Mouse (Mus musculus): ENCODE results near the gene Aaas.
A peak's percentile ranks its signal among the peaks of the same experiment; 100 is the strongest.

Gene Aaas

DNA sequence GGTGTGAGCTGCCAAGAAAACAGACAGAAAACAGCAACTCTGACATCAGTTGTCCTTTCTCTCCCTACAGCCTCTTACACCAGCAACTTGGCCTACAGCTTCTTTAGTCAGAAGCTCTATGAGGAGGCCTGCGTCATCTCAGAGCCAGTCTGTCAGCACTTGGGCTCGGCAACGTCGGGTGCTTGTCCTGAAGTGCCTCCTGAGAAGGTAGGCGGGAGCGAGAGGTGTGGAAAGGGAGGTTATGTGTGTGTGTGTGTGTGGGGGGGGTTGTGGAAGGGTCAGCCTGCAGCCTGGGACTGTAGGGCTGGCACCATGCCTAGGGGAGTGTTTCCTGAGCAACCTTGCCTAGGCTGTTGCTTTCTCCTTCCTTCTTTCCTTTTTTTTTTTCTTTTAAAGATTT, 48.0 kb downstream of the Aaas start:
- peak; percentile 66 to 85 for DNase-seq

DNA sequence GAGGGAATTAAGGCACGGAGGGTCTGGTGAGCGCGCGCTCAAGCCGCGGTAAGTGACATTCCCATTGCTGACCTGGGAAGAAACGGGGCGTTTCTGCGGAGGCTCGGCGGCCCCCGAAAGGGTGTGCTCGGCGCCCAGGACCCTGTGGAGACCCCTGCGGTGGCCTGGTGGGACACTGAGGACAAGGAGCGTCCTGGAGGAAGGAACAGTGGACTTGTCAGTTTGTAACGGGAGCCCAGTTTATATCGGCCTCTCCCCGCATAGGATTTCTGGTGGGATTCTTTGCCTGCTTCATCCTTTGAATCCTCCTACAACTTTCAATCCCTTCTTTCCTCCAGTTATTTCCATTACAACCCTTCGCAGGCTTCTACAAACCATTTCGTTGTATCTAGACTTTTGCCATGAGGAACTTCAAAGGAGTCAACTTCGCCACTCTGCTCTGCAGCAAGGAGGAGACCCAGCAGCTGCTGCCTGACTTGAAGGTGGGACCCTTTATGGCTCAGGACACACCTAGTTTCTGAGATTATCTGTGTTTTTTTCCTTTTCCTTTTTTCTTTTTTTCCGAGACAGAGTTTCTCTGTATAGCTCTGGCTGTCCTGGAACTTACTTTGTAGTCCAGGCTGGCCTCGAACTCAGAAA, 54.1 kb downstream of the Aaas start:
- no peak for DNase-seq

DNA sequence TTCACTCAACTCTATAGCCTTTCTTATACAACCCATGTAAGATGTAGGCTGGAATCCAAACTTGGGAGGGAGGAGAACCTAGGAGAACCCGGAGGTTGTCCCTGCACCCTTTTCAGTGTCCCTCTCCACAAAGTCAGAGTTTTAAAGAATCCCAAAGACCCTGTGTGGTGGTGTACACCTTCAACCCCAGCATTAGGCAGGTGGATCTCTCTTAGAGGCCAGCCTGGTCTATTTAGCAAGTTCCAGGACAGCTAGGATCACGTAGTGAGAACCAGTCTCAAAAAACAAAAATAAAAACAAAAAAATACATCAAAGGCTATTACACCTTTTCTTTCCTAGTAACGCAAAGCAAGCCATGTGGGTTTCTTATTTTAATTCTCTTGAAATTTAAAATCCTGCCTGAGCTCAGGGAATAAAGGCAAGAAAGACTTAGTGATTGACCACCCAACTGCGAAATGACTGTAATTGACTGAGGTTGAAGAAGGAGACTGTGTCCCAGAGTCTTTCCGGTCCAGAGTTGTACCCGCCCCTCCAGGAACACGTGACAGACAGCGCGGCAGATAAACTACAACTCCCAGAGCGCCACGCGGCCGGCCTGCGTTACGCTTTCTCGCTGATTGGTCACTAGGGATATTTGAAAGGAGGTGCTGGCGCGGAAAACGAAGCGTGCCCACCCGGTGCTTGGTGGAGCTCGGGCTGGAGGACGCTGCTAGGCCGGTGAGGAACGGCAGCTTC, 54.8 kb downstream of the Aaas start, which contains the start of gene Espl1:
Gene Espl1 (plus strand): TSS at position 634 of the 735 bp plus-strand sequence.
- peak; percentile 95 to 96 for DNase-seq
